Mouse (Mus musculus): ENCODE data around the gene Gm47995.

DNA sequence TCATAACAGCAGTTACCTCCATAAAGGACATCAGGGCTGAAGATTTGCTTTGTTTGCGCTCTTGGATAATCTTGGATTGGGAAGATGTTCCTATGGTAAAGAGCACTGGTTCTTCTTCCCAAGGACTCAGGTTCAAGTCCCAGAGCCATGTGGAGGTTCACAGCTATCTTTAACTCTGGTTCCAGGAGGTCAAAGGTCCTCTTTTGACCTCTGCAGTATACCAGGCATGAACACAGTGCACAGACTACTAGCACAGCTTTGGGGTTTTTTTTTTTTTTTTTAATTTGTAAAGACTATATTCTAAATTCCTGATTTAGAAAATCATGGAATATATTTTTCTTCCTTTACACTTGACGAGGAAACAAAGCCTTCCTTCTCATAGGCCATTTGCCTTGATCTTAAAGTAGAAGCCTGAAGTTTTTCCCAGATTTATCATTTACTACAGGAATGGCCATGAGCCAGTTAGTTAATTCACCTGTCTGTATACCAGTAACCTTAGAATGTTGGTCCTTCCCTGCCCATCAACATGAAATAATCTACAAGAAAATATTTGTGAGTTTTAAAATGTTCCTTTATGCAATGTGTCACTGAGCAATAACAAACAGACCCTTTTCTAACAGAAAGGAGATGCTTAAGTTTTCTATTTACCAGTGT lies 39.3 kb upstream of the Gm47995 start:
- TF ChIP-seq CTCF (IDR thresholded peaks at IDR 0.05; ENCODE audit: control insufficient read depth, insufficient read depth, insufficient replicate concordance, low read depth, low read length) (no peak), POLR2A (IDR thresholded peaks at IDR 0.05; ENCODE audit: control insufficient read depth, low read depth, low read length) (no peak)
